Mouse (Mus musculus): ENCODE measurements around the gene Actr6. TPM values are rescaled to one million over a fixed set of nuclear protein-coding genes. Genes with fewer than 3 reads are reported as not detected.
"Not testable (repeated sequence)": the region's sequence is repeated elsewhere in the genome, so short reads cannot be mapped to it uniquely, and the experiment has no call there.

Actr6 gene
- polyA plus RNA-seq, 1 experiment from 2014 or later: 41.3 TPM

GRCm38 (mm10) chr10:89722247-89723195, 9.6 kb downstream of the Actr6 start:
- Histone ChIP-seq H3K9me3 (replicated peaks) (no peaks in the 10 kb centered on the region), H3K4me1 (no peaks in the 10 kb centered on the region), H3K4me3 (no peak overlapping the region), H3K27me3 (ENCODE audit: low read depth, poor library complexity, severe bottlenecking) (no peaks in the 10 kb centered on the region), H3K27ac (replicated peaks) (no peak overlapping the region), H3K36me3 (peaks cover 73% of the 10 kb centered on the region)
- WGBS: 93% methylated on average over 14 of the region's 14 CpGs
- DNase-seq (ENCODE audit: low spot score): no peak

GRCm38 (mm10) chr10:89720796-89721195, 11.3 kb downstream of the Actr6 start:
- H3K9me3 ChIP-seq (replicated peaks): no peaks in the 10 kb centered on the region
- 95% methylated on average over 3 of the region's 3 CpGs for WGBS
- H3K4me3 ChIP-seq: no peak overlapping the region
- no peaks in the 10 kb centered on the region for H3K27me3 ChIP-seq (ENCODE audit: low read depth, poor library complexity, severe bottlenecking)
- H3K36me3 ChIP-seq: peaks cover 65% of the 10 kb centered on the region
- no peak for DNase-seq (ENCODE audit: low spot score)
- no peaks in the 10 kb centered on the region for H3K4me1 ChIP-seq
- no peak overlapping the region for H3K27ac ChIP-seq (replicated peaks)

- no peak for DNase-seq (ENCODE audit: low spot score)
- Histone ChIP-seq H3K36me3 (peaks cover 65% of the 10 kb centered on the region), H3K27ac (replicated peaks) (no peak overlapping the region), H3K4me3 (no peak overlapping the region), H3K9me3 (replicated peaks) (no peaks in the 10 kb centered on the region), H3K4me1 (no peaks in the 10 kb centered on the region), H3K27me3 (ENCODE audit: low read depth, poor library complexity, severe bottlenecking) (no peaks in the 10 kb centered on the region)
These were observed 11.8 kb downstream of the Actr6 start for GRCm38 (mm10) chr10:89720252-89720651.

GRCm38 (mm10) chr10:89714910-89715309, 17.2 kb downstream of the Actr6 start:
- no peak for DNase-seq (ENCODE audit: low spot score)
- Histone ChIP-seq H3K36me3 (peaks cover 69% of the 10 kb centered on the region), H3K4me1 (no peaks in the 10 kb centered on the region), H3K4me3 (no peak overlapping the region), H3K9me3 (replicated peaks) (no peaks in the 10 kb centered on the region), H3K27ac (replicated peaks) (no peak overlapping the region), H3K27me3 (ENCODE audit: low read depth, poor library complexity, severe bottlenecking) (no peaks in the 10 kb centered on the region)
- 94% methylated on average over 10 of the region's 10 CpGs for WGBS

GRCm38 (mm10) chr10:89708720-89709119, 23.4 kb downstream of the Actr6 start:
- H3K9me3 ChIP-seq (replicated peaks): no peaks in the 10 kb centered on the region
- peaks cover 7% of the 10 kb centered on the region for H3K4me1 ChIP-seq
- DNase-seq (ENCODE audit: low spot score): peak; percentile 15
- no peaks in the 10 kb centered on the region for H3K27me3 ChIP-seq (ENCODE audit: low read depth, poor library complexity, severe bottlenecking)
- WGBS: 35% methylated on average over 10 of the region's 10 CpGs
- peak overlapping the region; percentile 14; the same call in 1 of the 2 replicates for H3K4me3 ChIP-seq
- H3K27ac ChIP-seq (replicated peaks): no peak overlapping the region
- peaks cover 33% of the 10 kb centered on the region for H3K36me3 ChIP-seq

- H3K4me3 ChIP-seq: no peak overlapping the region
- WGBS: 82% methylated on average over 3 of the region's 3 CpGs
- peaks cover 20% of the 10 kb centered on the region for H3K36me3 ChIP-seq
- DNase-seq (ENCODE audit: low spot score): no peak
- H3K9me3 ChIP-seq (replicated peaks): no peaks in the 10 kb centered on the region
- H3K4me1 ChIP-seq: peaks cover 7% of the 10 kb centered on the region
- no peak overlapping the region for H3K27ac ChIP-seq (replicated peaks)
- H3K27me3 ChIP-seq (ENCODE audit: low read depth, poor library complexity, severe bottlenecking): no peaks in the 10 kb centered on the region
These were observed 24.7 kb downstream of the Actr6 start for GRCm38 (mm10) chr10:89707397-89707796.

- DNase-seq (ENCODE audit: low spot score): no peak
- 56% methylated on average over 5 of the region's 5 CpGs for WGBS
These were observed 29.1 kb downstream of the Actr6 start for GRCm38 (mm10) chr10:89703042-89703441.

GRCm38 (mm10) chr10:89697956-89698355, 34.1 kb downstream of the Actr6 start:
- Histone ChIP-seq H3K27ac (replicated peaks) (no peak overlapping the region), H3K36me3 (no peaks in the 10 kb centered on the region), H3K4me3 (no peak overlapping the region), H3K27me3 (ENCODE audit: low read depth, poor library complexity, severe bottlenecking) (no peaks in the 10 kb centered on the region), H3K4me1 (no peaks in the 10 kb centered on the region), H3K9me3 (replicated peaks) (no peaks in the 10 kb centered on the region)
- WGBS: 88% methylated on average over 3 of the region's 3 CpGs
- no peak for DNase-seq (ENCODE audit: low spot score)

More at GRCm38 (mm10) chr10:89703042-89703441, 29.1 kb downstream of the Actr6 start:
- Histone ChIP-seq H3K36me3 (no peaks in the 10 kb centered on the region), H3K27ac (replicated peaks) (no peak overlapping the region), H3K4me3 (no peak overlapping the region), H3K9me3 (replicated peaks) (no peaks in the 10 kb centered on the region), H3K27me3 (ENCODE audit: low read depth, poor library complexity, severe bottlenecking) (no peaks in the 10 kb centered on the region), H3K4me1 (no peaks in the 10 kb centered on the region)

GRCm38 (mm10) chr10:89696270-89696669, 35.8 kb downstream of the Actr6 start:
- not testable (repeated sequence) for H3K4me1 ChIP-seq; H3K4me3 ChIP-seq; H3K36me3 ChIP-seq; DNase-seq (ENCODE audit: low spot score); H3K27me3 ChIP-seq (ENCODE audit: low read depth, poor library complexity, severe bottlenecking); H3K9me3 ChIP-seq (replicated peaks); H3K27ac ChIP-seq (replicated peaks)
- WGBS: 73% methylated on average over 2 of the region's 2 CpGs

GRCm38 (mm10) chr10:89695194-89695911, 36.7 kb downstream of the Actr6 start:
- no peaks in the 10 kb centered on the region for H3K4me1 ChIP-seq
- H3K9me3 ChIP-seq (replicated peaks): no peaks in the 10 kb centered on the region
- no peak overlapping the region for H3K4me3 ChIP-seq
- no peak for DNase-seq (ENCODE audit: low spot score)
- 87% methylated on average over 20 of the region's 20 CpGs for WGBS
- no peak overlapping the region for H3K27ac ChIP-seq (replicated peaks)
- no peaks in the 10 kb centered on the region for H3K36me3 ChIP-seq
- no peaks in the 10 kb centered on the region for H3K27me3 ChIP-seq (ENCODE audit: low read depth, poor library complexity, severe bottlenecking)

GRCm38 (mm10) chr10:89690021-89690420, 42.1 kb downstream of the Actr6 start:
- no peaks in the 10 kb centered on the region; the same call in 1 of the 2 replicates for H3K27me3 ChIP-seq (ENCODE audit: low read depth, poor library complexity, severe bottlenecking)
- 65% methylated on average over 8 of the region's 8 CpGs for WGBS
- H3K4me3 ChIP-seq: no peak overlapping the region
- no peaks in the 10 kb centered on the region for H3K36me3 ChIP-seq
- peaks cover 12% of the 10 kb centered on the region for H3K4me1 ChIP-seq
- no peak for DNase-seq (ENCODE audit: low spot score)
- no peaks in the 10 kb centered on the region for H3K9me3 ChIP-seq (replicated peaks)
- no peak overlapping the region for H3K27ac ChIP-seq (replicated peaks)

GRCm38 (mm10) chr10:89687455-89687854, 44.6 kb downstream of the Actr6 start:
- H3K27ac ChIP-seq (replicated peaks): no peak overlapping the region
- no peak for DNase-seq (ENCODE audit: low spot score)
- 85% methylated on average over 2 of the region's 2 CpGs for WGBS

More at GRCm38 (mm10) chr10:89687455-89687854, 44.6 kb downstream of the Actr6 start:
- Histone ChIP-seq H3K9me3 (replicated peaks) (no peaks in the 10 kb centered on the region), H3K4me3 (no peak overlapping the region), H3K36me3 (peaks cover 9% of the 10 kb centered on the region), H3K4me1 (peaks cover 15% of the 10 kb centered on the region), H3K27me3 (ENCODE audit: low read depth, poor library complexity, severe bottlenecking) (no peaks in the 10 kb centered on the region; the same call in 1 of the 2 replicates)
